ENCODE assay signal across 20 mouse cellular contexts in the genomic region with DNA sequence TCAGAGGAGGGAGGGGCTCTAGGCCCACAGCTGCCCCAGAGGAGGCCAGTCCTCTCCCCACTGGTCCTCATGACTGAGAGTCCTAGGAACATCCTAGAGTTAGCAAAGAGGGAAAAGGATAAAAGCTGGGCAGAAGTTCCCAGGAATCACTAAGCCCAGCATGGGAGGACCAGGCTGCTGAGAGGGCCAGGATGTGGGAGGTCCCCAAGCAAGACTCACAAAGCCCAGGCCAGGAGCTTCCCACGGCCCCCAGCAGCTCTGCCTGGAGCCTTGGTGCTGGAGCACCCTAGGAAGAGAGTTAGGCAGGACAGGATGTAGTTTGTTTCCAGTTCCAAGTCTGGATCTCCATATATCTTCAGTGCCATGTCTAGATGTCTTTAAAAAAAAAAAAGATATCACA.
"Had no signal": no experiment of that assay in that cellular context is flagged by ENCODE, and none has a peak within 500 bp of the region (broad histone marks: within the 10 kb centered on the region; RNA-seq: fewer than 3 reads in every experiment).

No protein-coding gene starts in this region.

- H3K4me2 ChIP-seq: liver, embryonic 13.5 days; midbrain, embryonic 13.5 days; neural tube, embryonic 13.5 days had no signal

- DNase-seq: kidney, adult 8-10 months; kidney, postnatal 10 days; kidney, postnatal 36 days; layer of hippocampus, postnatal 36 days; liver, embryonic 13.5 days; lung, adult 2 months; retina, postnatal 1 day; right cerebral cortex, postnatal 25 days; spleen, adult 18-20 months; thymus, adult 2 months; thymus, postnatal 14 days; thymus, postnatal 4 days had no signal

- H3K36me3 ChIP-seq: liver, embryonic 13.5 days; midbrain, embryonic 10.5 days had no signal

- H3K27ac ChIP-seq: left cerebral cortex, adult 2 months; liver, embryonic 13.5 days; midbrain, embryonic 10.5 days; midbrain, embryonic 13.5 days; neural tube, embryonic 13.5 days; stomach, postnatal 0 days had no signal

- H3K9me3 ChIP-seq: liver, embryonic 13.5 days; megakaryocyte, embryonic 14.5 days; midbrain, embryonic 10.5 days; midbrain, embryonic 13.5 days; neural tube, embryonic 13.5 days had no signal

- ATAC-seq: midbrain, embryonic 13.5 days; midbrain, embryonic 16.5 days had no signal

- H3K9ac ChIP-seq: liver, embryonic 13.5 days; midbrain, embryonic 13.5 days; neural tube, embryonic 13.5 days had no signal

- H3K27me3 ChIP-seq: megakaryocyte, embryonic 14.5 days had no signal

- H3K4me3 ChIP-seq: left cerebral cortex, adult 2 months; liver, embryonic 13.5 days; megakaryocyte, embryonic 14.5 days; midbrain, embryonic 10.5 days; midbrain, embryonic 13.5 days; myocyte; neural tube, embryonic 13.5 days had no signal
